Mouse (Mus musculus): ENCODE data around the gene Spaca4.

GRCm38 (mm10) chr7:45702809-45703520, 22.6 kb downstream of the Spaca4 start:
- TF ChIP-seq POLR2A (IDR thresholded peaks at IDR 0.05; ENCODE audit: low read depth, low read length) = no peak
- TF ChIP-seq CTCF (IDR thresholded peaks at IDR 0.05; ENCODE audit: extremely low read depth, insufficient read depth, insufficient read length, insufficient replicate concordance) = no peak
